Mouse (Mus musculus) ES-E14 (cell line): ENCODE measurements at regions not wholly inside any gene's neighbourhood (a gene's known extent, or its start where the extent isn't known, plus 50 kb on each side); places are given as distances from the start of the nearest gene placed in this dataset.

Source experiments
- CHD2 ChIP-seq: IDR thresholded peaks from 2 replicates; pipeline ENCODE4 v1.6.1; 2014; ENCODE audit warnings: mild to moderate bottlenecking, low read depth, low read length, inconsistent platforms
- HCFC1 ChIP-seq: IDR thresholded peaks from 2 replicates; pipeline ENCODE4 v1.6.1; 2012; ENCODE audit warnings: low read length, inconsistent platforms, borderline replicate concordance; ENCODE audit not compliant: insufficient read depth
- MAFK ChIP-seq: IDR thresholded peaks from 2 replicates; pipeline ENCODE4 v1.6.1; 2014; ENCODE audit warnings: mild to moderate bottlenecking, low read depth, low read length, inconsistent platforms; ENCODE audit not compliant: insufficient read depth

DNA sequence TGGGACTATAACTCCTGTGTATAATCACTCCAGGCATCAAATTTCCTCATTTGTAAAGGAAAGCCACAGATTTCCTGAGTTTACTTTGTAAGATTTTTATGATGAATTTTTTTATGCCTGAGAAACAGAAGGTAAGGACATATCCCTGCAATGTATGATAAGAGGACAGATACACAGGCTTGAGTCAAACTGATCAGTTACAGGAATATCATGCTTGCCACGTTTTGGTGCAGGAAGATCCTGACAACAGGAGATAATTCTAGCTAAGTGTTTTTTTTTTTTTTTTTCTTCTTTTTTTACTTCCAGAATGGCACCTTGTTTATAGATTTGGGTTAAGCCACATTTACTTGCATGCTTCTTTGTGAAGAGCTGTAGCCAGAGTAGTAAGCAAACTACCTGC is 357.1 kb downstream of the Adcyap1 start:
- TF ChIP-seq HCFC1 (no peak), MAFK (no peak), CHD2 (no peak)
